ENCODE assay signal across 31 mouse cellular contexts in genomic region chr19:42908553-42908952, GRCm38 (mm10).
"Had no signal": no experiment of that assay in that cellular context is flagged by ENCODE, and none has a peak within 500 bp of the region (broad histone marks: within the 10 kb centered on the region; RNA-seq: fewer than 3 reads in every experiment).

No protein-coding gene starts in this region.

- H3K4me2 ChIP-seq: heart, embryonic 11.5 days; heart, embryonic 12.5 days; heart, embryonic 13.5 days; heart, embryonic 15.5 days; hindbrain, embryonic 12.5 days; hindbrain, embryonic 13.5 days; hindbrain, embryonic 14.5 days; hindbrain, embryonic 15.5 days; intestine, embryonic 15.5 days; kidney, embryonic 15.5 days had no signal

- H3K27me3 ChIP-seq: heart, embryonic 12.5 days; heart, embryonic 13.5 days; heart, embryonic 15.5 days; hindbrain, embryonic 12.5 days; hindbrain, embryonic 13.5 days; hindbrain, embryonic 15.5 days; intestine, embryonic 15.5 days; kidney, embryonic 15.5 days had no signal

- H3K9me3 ChIP-seq: heart, embryonic 10.5 days; heart, embryonic 12.5 days; heart, embryonic 13.5 days; heart, embryonic 15.5 days; hindbrain, embryonic 10.5 days; hindbrain, embryonic 12.5 days; hindbrain, embryonic 13.5 days; hindbrain, embryonic 15.5 days; intestine, embryonic 15.5 days; kidney, embryonic 15.5 days had no signal

- DNase-seq: heart, postnatal 10 days; heart, postnatal 14 days; heart, postnatal 36 days; heart, postnatal 4 days; kidney, adult 11 months; kidney, adult 18-20 months; kidney, adult 2 months; kidney, adult 8-10 months; kidney, postnatal 10 days; kidney, postnatal 14 days; kidney, postnatal 25 days; kidney, postnatal 36 days; kidney, postnatal 4 days; layer of hippocampus, adult 9-11 months; layer of hippocampus, postnatal 36 days had no signal

- H3K27ac ChIP-seq: heart, embryonic 10.5 days; heart, embryonic 13.5 days; heart, embryonic 15.5 days; hindbrain, embryonic 10.5 days; hindbrain, embryonic 12.5 days; hindbrain, embryonic 13.5 days; hindbrain, embryonic 14.5 days; hindbrain, embryonic 15.5 days; hindbrain, postnatal 0 days; intestine, embryonic 15.5 days; kidney, embryonic 15.5 days; kidney, postnatal 0 days; layer of hippocampus, adult 2 months; left cerebral cortex, adult 2 months had no signal

- H3K4me1 ChIP-seq: kidney, embryonic 15.5 days had no signal

- H3K4me3 ChIP-seq: heart, embryonic 10.5 days; heart, embryonic 12.5 days; heart, embryonic 13.5 days; heart, embryonic 15.5 days; hindbrain, embryonic 10.5 days; hindbrain, embryonic 12.5 days; hindbrain, embryonic 13.5 days; hindbrain, embryonic 15.5 days; intestine, embryonic 15.5 days; kidney, embryonic 15.5 days; layer of hippocampus, adult 2 months; left cerebral cortex, adult 2 months had no signal

- H3K36me3 ChIP-seq: heart, embryonic 10.5 days; heart, embryonic 12.5 days; heart, embryonic 13.5 days; heart, embryonic 15.5 days; hindbrain, embryonic 10.5 days; hindbrain, embryonic 12.5 days; hindbrain, embryonic 13.5 days; hindbrain, embryonic 15.5 days; intestine, embryonic 15.5 days; kidney, embryonic 15.5 days had no signal

- H3K9ac ChIP-seq: heart, embryonic 12.5 days; heart, embryonic 13.5 days; heart, embryonic 15.5 days; hindbrain, embryonic 12.5 days; hindbrain, embryonic 13.5 days; hindbrain, embryonic 14.5 days; hindbrain, embryonic 15.5 days; intestine, embryonic 15.5 days; kidney, embryonic 15.5 days had no signal
